27 mouse cellular contexts compared by ENCODE assay signal in the genomic region with DNA sequence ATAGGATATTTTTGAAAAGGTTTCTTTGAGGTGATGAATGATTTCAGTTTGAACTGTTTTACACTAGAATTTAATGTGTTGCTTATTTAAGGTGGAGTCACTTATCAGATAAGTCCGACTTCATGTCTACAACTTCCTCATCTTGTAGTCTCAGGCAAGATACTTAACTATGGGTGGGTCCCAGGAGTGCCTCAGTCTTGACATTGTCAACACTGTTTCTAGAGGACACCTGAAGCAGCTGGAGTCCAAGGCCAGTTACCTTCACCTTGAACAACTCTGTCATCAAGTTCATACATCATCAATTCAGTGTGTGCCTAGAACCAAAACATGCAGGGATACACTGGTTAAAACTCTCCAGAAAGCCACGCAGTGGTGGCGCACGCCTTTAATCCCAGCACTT. TPM values are rescaled to one million over a fixed set of nuclear protein-coding genes. Genes with fewer than 3 reads are reported as not detected.
DNase-seq lines count a peak whose midpoint lies in the region; TF ChIP-seq lines count a peak whose summit lies in the region.
"Had no signal": no experiment of that assay in that cellular context is flagged by ENCODE, and none has a peak within 500 bp of the region (broad histone marks: within the 10 kb centered on the region; RNA-seq: fewer than 3 reads in every experiment).

No protein-coding gene starts in this region.

- H3K36me3 ChIP-seq in heart, embryonic 10.5 days: no peaks in the 10 kb centered on the region
- H3K36me3 ChIP-seq in MEL (ENCODE audit: control insufficient read depth in 1 of 2, insufficient read depth in 2 of 2, low read length in 2 of 2) (no peaks in the 10 kb centered on the region), myocyte (ENCODE audit: control insufficient read depth, insufficient read depth) (no peaks in the 10 kb centered on the region)
- H3K36me3 ChIP-seq: embryonic facial prominence, embryonic 13.5 days; embryonic facial prominence, embryonic 15.5 days; forebrain, embryonic 10.5 days; forebrain, embryonic 12.5 days; G1E had no signal

- H3K27ac ChIP-seq in heart, embryonic 10.5 days: no peak overlapping the region
- no peak overlapping the region for H3K27ac ChIP-seq in MEL (ENCODE audit: control insufficient read depth, low read depth, low read length)
- H3K27ac ChIP-seq: embryonic facial prominence, embryonic 13.5 days; embryonic facial prominence, embryonic 15.5 days; forebrain, embryonic 10.5 days; forebrain, embryonic 12.5 days had no signal

- TF ChIP-seq POLR2A in MEL (IDR thresholded peaks at IDR 0.05; ENCODE audit: control insufficient read depth in 1 of 2, insufficient read depth in 1 of 2, low read depth in 1 of 2, low read length in 2 of 2, poor library complexity in 1 of 2) (no peak), myocyte (IDR thresholded peaks at IDR 0.05; ENCODE audit: insufficient read length, low read depth) (no peak)

- H3K4me1 ChIP-seq in heart, embryonic 10.5 days: no peaks in the 10 kb centered on the region
- no peaks in the 10 kb centered on the region for H3K4me1 ChIP-seq in MEL (ENCODE audit: control insufficient read depth in 1 of 2, insufficient read depth in 2 of 2, low read length in 2 of 2)
- H3K4me1 ChIP-seq: embryonic facial prominence, embryonic 13.5 days; embryonic facial prominence, embryonic 15.5 days; forebrain, embryonic 10.5 days; forebrain, embryonic 12.5 days had no signal

- no peak for TF ChIP-seq RAD21 in MEL (IDR thresholded peaks at IDR 0.05; ENCODE audit: low read depth, low read length)

- no peak for TF ChIP-seq CTCF in MEL (IDR thresholded peaks at IDR 0.05 in 2 of 3, conservative IDR thresholded peaks at IDR 0.05 in 1 of 3; ENCODE audit: control insufficient read depth in 1 of 3, insufficient read depth in 1 of 3, low read depth in 2 of 3, low read length in 3 of 3, poor library complexity in 1 of 3, severe bottlenecking in 1 of 3)

- peak; percentile 55 for DNase-seq in heart, adult 11 months
- no peak for DNase-seq in heart, embryonic 10.5 days (ENCODE audit: low spot score)
- peak; percentile 16 for DNase-seq in MEL (ENCODE audit: low read depth, low spot score)
- no peak for DNase-seq in kidney, postnatal 4 days
- DNase-seq: adrenal gland, adult 2 months; adrenal gland, postnatal 10 days; adrenal gland, postnatal 25 days; B cell, adult 2 months; cerebellum, adult 11 months; cerebellum, adult 18-20 months; cerebellum, adult 8-10 months; cerebellum, adult 9-11 months; cerebellum, postnatal 14 days; cerebellum, postnatal 36 days; embryo, embryonic 11 days had no signal

- no peaks in the 10 kb centered on the region for H3K9me3 ChIP-seq in heart, embryonic 10.5 days
- no peaks in the 10 kb centered on the region for H3K9me3 ChIP-seq in MEL (replicated peaks; ENCODE audit: insufficient read depth, low read length)
- H3K9me3 ChIP-seq: embryonic facial prominence, embryonic 13.5 days; embryonic facial prominence, embryonic 15.5 days; forebrain, embryonic 10.5 days; forebrain, embryonic 12.5 days; G1E had no signal

- no peak for TF ChIP-seq EP300 in MEL (IDR thresholded peaks at IDR 0.05; ENCODE audit: low read depth in 1 of 2, low read length in 2 of 2)

- H3K79me2 ChIP-seq in MEL (ENCODE audit: control insufficient read depth, insufficient read depth, low read length, poor library complexity) (no peaks in the 10 kb centered on the region), myocyte (ENCODE audit: control insufficient read depth, insufficient read depth) (no peaks in the 10 kb centered on the region)

- 89% methylated on average over 4 of the region's 4 CpGs for WGBS in heart, embryonic 10.5 days

- H3ac ChIP-seq in myocyte (ENCODE audit: control insufficient read depth, insufficient read length): no peak overlapping the region

- no peak overlapping the region for H3K9ac ChIP-seq in MEL (ENCODE audit: control insufficient read depth, low read depth, low read length, poor library complexity, severe bottlenecking)
- H3K9ac ChIP-seq: embryonic facial prominence, embryonic 13.5 days; embryonic facial prominence, embryonic 15.5 days; forebrain, embryonic 12.5 days had no signal

- no peak overlapping the region for H3K4me3 ChIP-seq in heart, embryonic 10.5 days
- H3K4me3 ChIP-seq in MEL (ENCODE audit: control insufficient read depth in 1 of 2, insufficient read depth in 1 of 2, low read depth in 2 of 2, low read length in 2 of 2): no peak overlapping the region
- no peak overlapping the region for H3K4me3 ChIP-seq in myocyte
- H3K4me3 ChIP-seq: embryonic facial prominence, embryonic 13.5 days; embryonic facial prominence, embryonic 15.5 days; erythroblast, embryonic 14.5 days; forebrain, embryonic 10.5 days; forebrain, embryonic 12.5 days had no signal

- H3K27me3 ChIP-seq in heart, embryonic 10.5 days (ENCODE audit: insufficient read depth, poor library complexity, severe bottlenecking): no peaks in the 10 kb centered on the region
- H3K27me3 ChIP-seq in MEL (ENCODE audit: control insufficient read depth in 1 of 2, insufficient read depth in 2 of 2, low read length in 2 of 2) (no peaks in the 10 kb centered on the region), myocyte (ENCODE audit: control insufficient read depth, insufficient read depth, insufficient read length) (no peaks in the 10 kb centered on the region)
- H3K27me3 ChIP-seq: CH12.LX; embryonic facial prominence, embryonic 13.5 days; embryonic facial prominence, embryonic 15.5 days; forebrain, embryonic 12.5 days had no signal

- peak overlapping the region; percentile 26 for H3K4me2 ChIP-seq in myocyte (ENCODE audit: low read depth)
- H3K4me2 ChIP-seq: embryonic facial prominence, embryonic 13.5 days; embryonic facial prominence, embryonic 15.5 days; forebrain, embryonic 12.5 days had no signal

TF ChIP-seq in MEL, 35 proteins besides CTCF, POLR2A, EP300 and RAD21:
- TF ChIP-seq MYC (IDR thresholded peaks at IDR 0.05; ENCODE audit: low read depth, low read length): no peak
- no peak for TF ChIP-seq TAL1 (IDR thresholded peaks at IDR 0.05; ENCODE audit: low read length)
- TF ChIP-seq NELFE (IDR thresholded peaks at IDR 0.05; ENCODE audit: low read depth, low read length): no peak
- no peak for TF ChIP-seq TBP (IDR thresholded peaks at IDR 0.05; ENCODE audit: low read depth, low read length)
- no peak for TF ChIP-seq RCOR1 (IDR thresholded peaks at IDR 0.05; ENCODE audit: low read depth, low read length)
- no peak for TF ChIP-seq MAZ (IDR thresholded peaks at IDR 0.05; ENCODE audit: low read depth, low read length)
- TF ChIP-seq ETS1 (IDR thresholded peaks at IDR 0.05; ENCODE audit: low read depth, low read length): no peak
- TF ChIP-seq SMC3 (IDR thresholded peaks at IDR 0.05; ENCODE audit: low read depth, low read length): no peak
- TF ChIP-seq HCFC1 (IDR thresholded peaks at IDR 0.05; ENCODE audit: low read depth, low read length): no peak
- no peak for TF ChIP-seq SIN3A (IDR thresholded peaks at IDR 0.05; ENCODE audit: low read length)
- TF ChIP-seq MAFK (IDR thresholded peaks at IDR 0.05; ENCODE audit: borderline replicate concordance, low read depth, low read length): no peak
- no peak for TF ChIP-seq GABPA (IDR thresholded peaks at IDR 0.05; ENCODE audit: low read depth, low read length)
- no peak for TF ChIP-seq JUND (IDR thresholded peaks at IDR 0.05; ENCODE audit: low read depth, low read length)
- no peak for TF ChIP-seq MAX (IDR thresholded peaks at IDR 0.05; ENCODE audit: low read length)
- TF ChIP-seq ZNF384 (IDR thresholded peaks at IDR 0.05; ENCODE audit: low read depth, low read length): no peak
- no peak for TF ChIP-seq MYB (IDR thresholded peaks at IDR 0.05; ENCODE audit: low read depth, low read length)
- no peak for TF ChIP-seq MEF2A (IDR thresholded peaks at IDR 0.05; ENCODE audit: extremely low read depth, insufficient replicate concordance, low read depth, low read length, poor library complexity, severe bottlenecking)
TF ChIP-seq in MEL: peak in this region for 0.

TF ChIP-seq in myocyte, 11 proteins besides CTCF, POLR2A, EP300 and RAD21:
- TF ChIP-seq REST (IDR thresholded peaks at IDR 0.05; ENCODE audit: insufficient read depth, insufficient read length) (no peak), CEBPB (IDR thresholded peaks at IDR 0.05; ENCODE audit: insufficient read depth, poor library complexity, severe bottlenecking) (no peak), SRF (IDR thresholded peaks at IDR 0.05; ENCODE audit: control insufficient read depth, insufficient read length, low read depth) (no peak), E2F4 (IDR thresholded peaks at IDR 0.05; ENCODE audit: insufficient read depth) (no peak), MYOG (IDR thresholded peaks at IDR 0.05; ENCODE audit: control insufficient read depth in 1 of 3, insufficient read depth in 1 of 3, insufficient read length in 2 of 3, low read depth in 2 of 3) (no peak), USF1 (IDR thresholded peaks at IDR 0.05; ENCODE audit: low read depth) (no peak), TCF12 (IDR thresholded peaks at IDR 0.05; ENCODE audit: insufficient read depth, poor library complexity, severe bottlenecking) (no peak), POLR2AphosphoS2 (IDR thresholded peaks at IDR 0.05; ENCODE audit: insufficient read length, low read depth) (no peak), MAX (IDR thresholded peaks at IDR 0.05; ENCODE audit: low read depth) (no peak), MYOD1 (IDR thresholded peaks at IDR 0.05; ENCODE audit: control insufficient read depth in 1 of 3, insufficient read length in 2 of 3, low read depth in 2 of 3) (no peak), TCF3 (IDR thresholded peaks at IDR 0.05; ENCODE audit: insufficient read length, low read depth) (no peak)
TF ChIP-seq in myocyte: peak in this region for 0.

RNA-seq across cellular contexts. Expression of a gene that starts 5.5 kb away (rescaled TPM):
- 0.06 TPM in 1 of 2 replicates, not detected in the other for polyA plus RNA-seq in heart, embryonic 10.5 days (2016; fragmentation: Nextera tagmentation; extraction: Ambion mirVana)
- total RNA-seq in MEL (2012; rRNA removed): not detected in 2 replicates
- polyA plus RNA-seq in MEL (2012; ENCODE audit: insufficient read depth in 1 of 2, insufficient read length in 2 of 2, low read depth in 1 of 2, low replicate concordance in 2 of 2, missing spikeins in 1 of 2): not detected
- polyA plus RNA-seq in myocyte (2012; fragmentation: generic; extraction: Trizol): 1.1 TPM
- total RNA-seq: CH12.LX; common myeloid progenitor, adult 5-6 weeks had no signal
- polyA plus RNA-seq: adrenal gland, adult 2 months; CD4-positive, CD25-positive, alpha-beta regulatory T cell, adult 4 months; embryonic facial prominence, embryonic 11.5 days; embryonic facial prominence, embryonic 13.5 days; erythroblast, embryonic 14.5 days; forebrain, embryonic 10.5 days; forebrain, embryonic 14.5 days; G1E had no signal

Comparison
In these comparisons a context has a peak if more than half of its experiments do, and no peak if none do; other contexts are left out.
1. DNase-seq: peak in heart, adult 11 months (single experiment) and MEL (single experiment); none in heart, embryonic 10.5 days (single experiment) and kidney, postnatal 4 days (0 of 2).